Mouse (Mus musculus): ENCODE measurements at regions not wholly inside any gene's neighbourhood (a gene's known extent, or its start where the extent isn't known, plus 50 kb on each side); places are given as distances from the start of the nearest gene placed in this dataset.
A peak's percentile ranks its signal among the peaks of the same experiment; 100 is the strongest.

DNA sequence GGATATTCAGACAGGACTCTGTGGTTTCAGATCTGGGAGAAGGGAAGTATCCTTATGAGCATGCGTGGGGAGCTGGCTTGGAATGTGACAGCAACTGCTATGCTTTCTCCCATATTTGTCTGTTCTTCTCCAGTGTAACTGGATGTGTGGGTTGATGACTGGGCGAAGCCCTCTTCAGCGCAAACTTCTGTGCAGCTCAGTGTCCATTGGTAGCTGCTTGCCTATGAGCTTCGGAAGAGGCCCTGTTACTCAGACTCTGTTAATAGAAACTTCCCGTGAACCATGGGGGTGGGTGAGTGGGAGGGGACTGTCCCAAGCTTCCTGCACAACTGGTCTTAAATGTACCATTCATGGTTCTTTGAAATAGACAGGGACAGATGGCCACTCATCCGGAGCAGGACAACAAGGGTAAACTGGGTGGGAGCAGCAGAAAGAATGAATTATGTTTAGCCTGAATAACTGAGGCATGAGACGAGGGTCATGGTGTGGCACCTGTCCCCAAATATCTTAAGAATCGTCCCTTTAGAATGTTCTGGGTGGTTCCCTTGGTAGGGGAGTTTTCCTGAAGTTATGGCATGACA lies 141.1 kb upstream of the Plxnc1 start:
- no peak for DNase-seq (ENCODE audit: low read depth, low spot score)

DNA sequence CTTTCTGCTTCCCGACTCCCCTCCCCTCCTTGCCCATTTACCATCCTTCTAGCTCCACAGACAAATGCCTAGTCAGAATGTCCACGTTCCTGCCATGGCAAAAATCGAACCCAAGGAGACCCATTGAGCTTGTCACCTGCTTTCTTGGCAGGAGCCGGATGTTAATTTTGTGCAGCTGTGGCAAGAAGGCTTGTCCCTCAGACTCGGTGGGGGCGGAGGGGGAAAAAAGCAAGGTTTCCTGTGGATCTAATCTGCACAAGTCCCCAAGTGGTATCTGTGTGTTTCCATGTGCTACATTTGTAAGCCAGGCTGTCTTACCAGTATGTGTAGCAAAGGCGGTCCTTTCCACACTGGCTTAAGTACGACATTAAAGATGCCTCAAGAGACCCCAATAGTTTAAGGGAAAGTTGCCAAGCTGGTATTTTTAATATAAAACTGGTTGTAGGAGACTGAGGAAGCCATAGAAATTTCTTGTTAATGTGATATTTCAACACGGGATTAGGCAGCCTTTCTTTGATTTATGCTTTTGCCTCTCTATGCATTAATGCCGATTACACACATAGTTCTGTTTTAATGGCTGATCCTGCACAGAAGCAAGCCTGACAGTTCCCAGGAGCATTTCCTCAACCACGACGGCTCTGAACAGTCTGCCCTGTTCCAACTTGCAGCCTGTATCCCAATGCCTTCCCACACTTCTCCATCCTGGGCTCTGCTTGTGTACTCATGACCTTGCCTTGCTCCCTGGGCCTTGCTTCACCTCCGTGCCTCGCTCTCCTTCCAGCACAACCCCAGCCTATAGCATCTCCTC lies 138.9 kb upstream of the Plxnc1 start:
- DNase-seq (ENCODE audit: low read depth, low spot score) = no peak

DNA sequence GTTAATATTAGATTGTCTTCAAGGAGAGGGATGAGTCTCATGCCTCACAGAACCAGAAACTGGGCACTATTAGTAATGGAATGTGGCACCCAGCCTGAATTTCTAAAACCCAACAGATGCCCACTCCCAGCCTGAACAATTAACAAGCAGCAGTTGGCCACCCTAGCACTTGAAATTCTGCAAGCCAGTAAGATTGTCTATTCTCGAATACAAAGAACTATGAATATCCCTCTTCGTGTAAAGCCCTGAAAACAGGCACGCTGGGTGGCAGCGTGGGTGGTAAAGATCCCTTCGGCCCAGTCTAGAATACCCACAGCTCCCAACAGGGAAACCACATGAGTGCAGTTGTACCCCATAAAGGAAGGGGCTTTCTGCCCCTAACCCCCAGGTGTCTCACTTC lies 138.0 kb upstream of the Plxnc1 start:
- no peak for DNase-seq (ENCODE audit: low read depth, low spot score)

DNA sequence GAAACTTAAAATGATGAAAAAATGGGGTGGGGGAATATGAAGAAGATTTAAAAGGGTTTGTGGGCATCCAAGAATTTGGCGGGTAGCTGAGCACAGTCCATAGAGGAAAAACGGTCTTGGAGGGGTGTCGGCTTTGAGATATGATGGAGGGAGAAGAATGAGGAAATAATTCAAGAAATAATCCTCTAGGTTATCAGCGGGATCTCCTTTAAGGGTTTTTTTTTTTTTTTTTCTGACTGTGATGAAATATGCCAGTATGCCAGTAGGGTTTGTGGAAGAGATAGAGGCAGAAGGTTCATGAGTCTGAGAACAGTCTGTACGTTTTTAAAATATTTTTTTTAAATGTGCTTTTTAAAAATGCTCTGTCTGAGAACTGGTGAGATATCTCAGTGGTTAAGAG lies 135.3 kb upstream of the Plxnc1 start:
- no peak for DNase-seq (ENCODE audit: low read depth, low spot score)

DNA sequence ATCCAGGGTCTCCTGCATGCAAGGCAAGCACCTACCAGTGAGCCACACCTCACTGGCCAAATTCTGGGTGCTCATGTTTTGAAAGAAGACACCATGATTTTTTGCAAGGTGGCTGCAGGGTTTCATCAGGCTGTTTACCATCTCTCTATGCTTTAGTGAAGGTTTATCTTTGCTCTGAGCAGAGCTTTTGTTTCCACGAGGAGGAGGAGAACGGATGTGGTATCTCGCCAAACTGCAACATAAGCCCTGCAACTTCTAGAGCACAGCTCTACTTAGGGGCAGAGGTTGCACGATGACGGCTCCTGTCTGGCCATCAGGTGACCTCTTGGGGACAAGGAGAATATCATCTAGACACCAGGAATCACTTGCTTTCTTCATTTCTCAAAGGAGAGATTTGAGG lies 131.8 kb upstream of the Plxnc1 start:
- DNase-seq (ENCODE audit: low read depth, low spot score) = no peak

DNA sequence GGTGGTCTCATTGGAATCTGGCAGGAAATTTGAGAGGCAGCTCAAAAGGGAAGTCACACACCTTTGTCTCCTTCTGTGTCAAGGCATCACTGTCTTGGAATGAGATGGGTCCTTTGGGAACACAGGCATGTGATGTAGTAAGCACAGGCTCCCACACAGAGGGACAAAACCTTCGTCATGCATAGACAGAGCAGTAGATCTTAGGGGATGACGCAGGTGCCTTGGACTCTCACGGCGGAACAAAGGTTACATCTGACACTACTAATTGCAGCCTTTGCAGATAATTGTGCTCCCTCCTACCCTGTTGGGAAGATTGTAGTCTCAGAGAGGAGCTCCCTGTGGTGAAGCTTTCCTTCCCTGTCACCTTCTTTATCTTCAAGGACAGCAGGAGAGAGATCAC lies 131.3 kb upstream of the Plxnc1 start:
- no peak for DNase-seq (ENCODE audit: low read depth, low spot score)

DNA sequence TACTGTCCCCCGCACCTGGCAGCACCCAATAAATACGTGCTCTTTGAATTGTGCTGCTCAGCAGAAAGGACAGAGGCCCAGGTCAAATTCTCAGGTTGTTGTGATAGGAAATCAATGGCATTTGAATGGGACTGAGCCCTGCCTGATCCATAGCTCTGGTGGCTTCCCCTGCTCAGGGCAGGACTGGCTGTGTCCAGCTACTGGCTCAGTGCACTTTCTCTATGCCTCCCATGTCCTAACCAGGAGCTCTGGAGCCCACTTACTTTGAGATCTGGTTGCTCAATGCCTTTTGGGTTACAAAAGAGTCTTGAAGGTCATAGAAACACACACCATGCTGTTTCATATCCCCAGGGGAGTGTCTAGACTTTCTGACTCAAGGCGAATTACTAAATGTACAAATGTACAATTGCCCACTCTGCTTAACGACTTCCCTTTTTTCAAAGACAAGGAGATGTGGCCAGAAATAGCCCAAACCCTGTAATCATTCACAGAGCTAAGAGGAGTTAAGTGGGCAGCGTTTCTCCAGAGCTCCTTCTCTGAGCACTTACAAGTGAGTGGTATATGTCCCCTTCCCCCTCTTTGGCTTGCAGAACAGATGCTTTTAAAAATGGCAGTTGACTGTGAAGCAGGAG lies 130.4 kb upstream of the Plxnc1 start:
- peak; percentile 23 for DNase-seq (ENCODE audit: low read depth, low spot score)

DNA sequence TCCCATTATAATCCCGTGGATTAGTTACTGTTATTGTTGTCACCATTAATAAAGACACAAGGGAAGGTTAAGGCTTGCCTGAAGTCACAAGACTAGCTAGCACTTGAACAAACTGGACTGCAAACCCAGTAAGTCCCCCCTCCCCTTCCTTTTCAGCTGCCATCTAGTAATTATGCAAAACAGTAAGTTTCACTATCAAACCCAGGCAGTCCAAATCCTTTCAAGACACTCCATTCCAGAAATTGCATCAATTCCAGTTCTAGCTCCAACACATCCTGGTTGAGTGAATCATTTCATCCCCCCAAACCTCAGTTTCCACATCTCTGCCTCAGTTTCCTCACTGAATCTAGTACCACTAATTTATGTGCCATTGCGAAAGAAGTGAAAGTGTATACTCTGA lies 129.7 kb upstream of the Plxnc1 start:
- DNase-seq (ENCODE audit: low read depth, low spot score) = peak; percentile 23

DNA sequence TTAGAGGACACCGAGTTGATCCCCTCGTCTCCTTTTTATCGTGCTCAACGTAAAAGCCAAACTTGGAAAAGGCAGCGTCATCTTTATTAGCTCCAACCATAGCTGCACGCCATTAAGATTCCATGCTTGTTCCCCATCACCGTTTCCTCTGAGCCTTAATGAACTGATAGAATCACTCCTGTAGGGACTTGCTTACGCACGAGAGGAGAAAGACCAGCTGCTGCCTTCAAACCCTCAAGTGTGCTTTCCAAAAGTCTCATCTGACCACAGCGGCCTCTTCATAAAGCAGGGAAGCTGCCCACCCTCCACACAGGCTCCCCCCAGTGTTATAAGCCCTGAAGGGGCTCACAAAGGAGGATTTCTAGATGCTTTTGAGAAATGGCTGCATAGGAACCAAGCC lies 123.3 kb upstream of the Plxnc1 start:
- no peak for DNase-seq (ENCODE audit: low read depth, low spot score)

DNA sequence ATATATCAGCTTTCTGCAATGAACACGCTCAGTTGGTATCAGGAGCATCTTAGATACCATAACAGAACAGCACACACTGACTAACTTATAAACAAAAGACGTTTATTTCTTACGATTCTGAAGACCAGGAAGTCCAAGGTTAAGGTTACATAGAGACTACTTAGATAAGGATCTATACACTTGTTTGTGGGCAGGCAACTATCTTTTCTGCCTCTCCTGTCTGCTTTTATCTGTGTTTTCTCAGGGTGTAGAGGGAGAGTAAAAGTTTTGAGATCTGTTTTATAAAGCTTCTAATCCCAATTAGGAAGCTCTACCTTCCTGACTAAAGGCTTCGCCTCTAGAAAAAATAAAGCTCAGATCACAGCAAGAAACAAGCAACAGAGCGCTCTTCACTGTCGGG lies 122.1 kb upstream of the Plxnc1 start:
- no peak for DNase-seq (ENCODE audit: low read depth, low spot score)

DNA sequence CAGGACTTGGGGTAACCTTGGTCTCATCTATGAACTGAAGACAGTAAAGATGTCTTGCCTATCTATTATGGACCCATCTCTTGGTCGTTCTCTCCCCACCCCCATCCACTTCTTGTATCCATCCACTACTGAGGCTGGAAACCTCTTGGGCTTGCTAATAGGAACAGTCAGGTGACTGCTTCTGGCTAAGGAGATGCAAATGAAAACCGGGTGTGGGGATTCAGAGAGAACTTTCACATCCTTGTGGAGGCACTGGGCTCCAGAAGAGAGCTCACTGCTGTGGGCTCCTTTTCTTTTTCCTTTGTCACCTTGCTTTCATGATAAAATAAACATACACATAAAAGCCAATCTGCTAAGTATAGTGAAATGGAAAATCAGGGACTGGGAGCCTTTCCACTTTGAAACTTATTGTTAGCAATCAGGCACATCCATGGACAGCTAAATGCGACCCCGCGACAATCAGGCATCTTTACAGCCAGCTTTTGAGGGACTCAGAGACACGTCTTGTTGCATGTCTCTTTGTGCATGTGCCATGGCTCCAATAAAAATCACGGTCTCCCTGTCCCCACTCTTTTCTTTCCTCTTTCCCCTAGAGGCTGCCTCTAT lies 115.0 kb upstream of the Plxnc1 start:
- DNase-seq (ENCODE audit: low read depth, low spot score) = no peak

DNA sequence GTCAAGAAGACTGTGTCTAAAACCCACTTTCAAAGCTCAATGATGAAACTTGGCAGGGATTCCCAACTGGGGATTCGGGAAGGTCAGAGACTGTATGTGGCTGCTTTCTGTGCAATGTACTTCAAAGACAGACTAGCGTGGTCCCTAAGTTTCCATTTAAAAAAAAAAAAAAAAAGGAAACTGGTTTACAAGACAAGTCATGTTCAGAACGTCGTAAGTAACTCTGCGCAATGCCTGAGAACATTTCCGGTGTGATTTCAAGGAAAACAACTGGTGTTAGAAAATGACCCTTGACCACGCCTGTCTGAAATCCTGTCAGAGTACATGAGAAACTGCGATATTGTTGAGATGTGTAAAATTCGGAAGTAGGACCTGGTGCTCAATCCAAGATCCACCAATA lies 114.4 kb upstream of the Plxnc1 start:
- no peak for DNase-seq (ENCODE audit: low read depth, low spot score)

DNA sequence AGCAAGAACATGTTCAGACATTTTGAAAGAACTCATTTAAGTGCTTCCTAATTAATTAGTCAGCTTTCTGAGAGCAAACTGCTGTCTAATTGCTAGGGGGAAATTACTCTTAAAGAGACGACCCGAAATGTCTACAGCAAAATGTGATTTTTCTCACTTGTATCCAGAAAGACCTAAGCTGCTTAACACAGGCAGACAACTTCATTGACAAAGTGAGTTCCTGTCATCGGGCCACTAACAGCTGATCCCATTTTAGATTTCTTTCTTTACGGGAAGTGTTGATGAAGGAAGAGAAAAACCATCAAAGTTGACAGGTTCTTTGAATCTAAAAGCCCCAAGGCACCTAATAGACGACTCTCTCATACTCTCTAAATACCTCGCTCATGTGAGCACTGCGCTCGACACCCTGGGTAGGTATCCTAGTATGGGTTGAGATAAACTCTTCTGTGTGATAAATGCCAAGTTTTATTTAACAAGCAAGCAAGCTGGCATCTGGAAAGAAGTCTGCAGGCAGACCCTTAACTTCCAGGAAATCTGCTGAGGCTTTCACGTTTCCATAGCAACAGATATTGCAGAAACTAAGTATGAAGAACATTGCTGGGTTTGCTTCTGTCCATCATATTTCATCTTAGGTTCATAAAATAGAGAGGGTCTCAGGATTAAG lies 112.5 kb upstream of the Plxnc1 start:
- no peak for DNase-seq (ENCODE audit: low read depth, low spot score)

DNA sequence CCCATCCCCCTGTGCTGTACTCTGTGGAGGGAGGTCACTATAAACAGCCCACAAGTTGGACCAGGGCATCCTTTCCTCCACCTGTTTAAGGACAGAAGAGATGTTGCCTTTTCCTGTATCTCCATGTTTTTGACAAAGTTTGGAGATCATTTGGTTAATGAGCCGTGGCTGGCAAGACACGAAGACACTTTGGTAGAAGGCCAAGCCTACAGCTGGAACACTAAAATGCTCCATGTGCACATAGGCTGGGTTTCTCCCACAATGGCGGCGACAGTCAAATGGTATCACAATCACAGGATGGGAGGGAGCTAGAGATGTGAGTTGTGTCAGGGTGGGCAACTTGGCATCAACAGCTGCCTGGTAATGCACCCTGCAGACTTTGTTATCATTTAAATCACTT lies 111.9 kb upstream of the Plxnc1 start:
- no peak for DNase-seq (ENCODE audit: low read depth, low spot score)

DNA sequence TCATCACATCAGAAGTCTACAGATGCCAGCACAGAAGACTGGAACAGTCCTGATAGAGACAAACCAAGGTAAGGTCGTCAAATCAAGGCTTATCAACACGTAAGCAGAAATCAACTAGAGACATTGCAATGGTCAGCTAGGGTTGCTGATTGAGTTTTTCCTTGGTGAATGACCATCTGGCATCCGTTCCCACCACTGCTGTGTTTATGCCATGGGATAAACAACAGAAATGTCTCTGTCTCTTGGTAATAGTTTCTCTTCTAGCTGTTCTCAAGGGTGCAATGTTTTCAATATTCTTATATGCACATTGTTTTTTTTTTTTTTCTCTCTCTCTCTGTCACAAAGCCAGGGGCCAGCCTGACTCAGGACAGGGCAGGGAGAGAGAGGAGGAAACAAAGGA lies 110.2 kb upstream of the Plxnc1 start:
- DNase-seq (ENCODE audit: low read depth, low spot score) = no peak

DNA sequence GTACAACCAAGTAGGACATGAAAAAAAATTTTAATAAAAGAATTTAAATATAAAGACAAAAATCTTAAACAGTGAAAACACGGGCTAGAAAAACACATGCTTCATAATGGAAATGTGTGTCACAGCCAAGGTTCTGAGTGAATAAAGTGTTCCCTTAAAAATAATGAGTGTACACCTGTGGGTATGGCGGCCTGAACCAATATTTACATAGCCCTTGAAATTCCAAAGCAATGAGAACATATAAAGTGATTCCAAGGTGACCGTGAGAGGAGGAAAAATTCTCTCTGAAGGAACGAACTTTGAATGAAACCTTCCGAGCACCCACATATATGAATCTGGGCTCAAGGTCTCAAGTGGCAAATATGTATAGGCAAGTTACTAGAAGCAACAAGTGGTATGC lies 104.2 kb upstream of the Plxnc1 start:
- DNase-seq (ENCODE audit: low read depth, low spot score) = no peak

DNA sequence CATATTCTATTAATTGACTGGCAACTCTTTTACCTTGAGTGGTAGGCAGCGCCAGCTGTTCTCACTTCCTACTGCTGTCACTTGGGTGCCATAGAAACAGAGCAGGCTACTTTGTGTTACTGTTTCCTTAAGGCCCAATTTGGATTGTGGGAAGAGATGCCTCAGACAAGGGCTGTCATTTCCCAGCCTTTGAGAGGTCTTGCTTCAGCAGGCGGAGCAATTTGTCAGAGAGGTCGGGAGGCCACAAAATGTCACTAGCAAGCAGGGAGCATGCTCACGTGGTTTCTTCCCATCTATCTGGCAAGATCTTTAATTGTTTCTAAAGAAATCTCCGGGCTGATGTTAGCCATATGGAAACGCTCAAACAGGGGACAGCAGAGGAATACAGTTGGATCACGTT lies 99.3 kb upstream of the Plxnc1 start:
- no peak for DNase-seq (ENCODE audit: low read depth, low spot score)

DNA sequence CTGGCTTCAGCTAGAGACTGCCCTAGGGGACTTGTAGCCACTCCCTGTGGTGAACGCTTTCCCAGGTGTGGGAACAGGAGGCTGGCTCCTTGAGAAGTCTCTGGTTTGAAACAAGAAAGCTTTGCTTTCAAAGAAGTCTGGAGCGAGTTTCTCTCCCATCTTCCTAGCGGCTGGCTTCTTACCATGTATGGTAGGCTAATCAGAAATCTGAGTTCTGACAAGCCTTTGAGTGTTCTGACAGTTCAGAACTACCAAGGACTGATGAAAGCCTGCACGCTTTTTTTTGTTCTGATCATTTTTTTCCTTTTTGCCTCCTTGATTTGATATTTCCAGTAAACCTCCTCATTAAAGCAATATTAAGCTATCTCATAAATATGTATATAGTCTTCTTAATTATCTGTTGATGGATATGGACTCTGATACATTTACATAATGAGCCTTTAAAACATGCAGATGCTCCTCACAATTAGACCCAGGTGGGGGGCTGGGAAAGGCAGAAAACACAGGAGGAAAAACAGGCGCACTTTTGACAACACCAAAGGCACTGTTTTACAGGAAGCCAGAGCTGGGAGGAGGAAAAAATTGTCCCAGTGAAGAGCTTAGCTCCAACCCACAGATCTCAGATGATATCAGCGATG lies 95.7 kb upstream of the Plxnc1 start:
- DNase-seq (ENCODE audit: low read depth, low spot score) = no peak

DNA sequence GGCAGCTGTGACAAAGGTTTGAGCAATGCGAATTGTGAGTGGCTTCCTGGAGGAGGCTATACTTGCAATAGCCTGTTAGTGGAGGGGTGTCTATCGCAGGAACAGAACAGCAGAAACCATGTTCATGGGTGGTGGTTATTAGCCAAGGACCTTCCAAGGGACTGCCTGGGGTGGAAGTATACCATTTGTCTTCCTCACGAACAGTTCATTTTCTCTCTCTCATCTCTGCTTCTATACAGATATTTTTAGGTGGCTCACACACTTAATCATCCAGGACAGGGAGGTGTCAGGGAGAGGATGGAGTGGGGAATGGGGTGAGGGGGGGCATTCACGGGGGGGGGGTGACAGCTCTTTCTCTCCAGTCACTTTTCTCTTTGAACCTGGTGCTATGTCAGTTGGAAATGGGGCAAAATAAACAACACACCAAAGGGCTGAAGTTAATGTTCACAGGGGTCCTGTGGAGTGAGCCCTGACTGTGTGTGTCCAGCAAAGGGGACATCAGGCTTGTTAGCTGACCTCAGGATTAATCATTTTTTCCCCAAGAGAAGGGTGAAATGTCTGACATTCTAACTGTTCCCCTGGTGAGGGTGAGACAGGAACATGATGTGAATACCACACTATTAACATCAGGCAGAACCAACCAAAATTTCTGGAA lies 91.5 kb upstream of the Plxnc1 start:
- DNase-seq (ENCODE audit: low read depth, low spot score) = no peak

DNA sequence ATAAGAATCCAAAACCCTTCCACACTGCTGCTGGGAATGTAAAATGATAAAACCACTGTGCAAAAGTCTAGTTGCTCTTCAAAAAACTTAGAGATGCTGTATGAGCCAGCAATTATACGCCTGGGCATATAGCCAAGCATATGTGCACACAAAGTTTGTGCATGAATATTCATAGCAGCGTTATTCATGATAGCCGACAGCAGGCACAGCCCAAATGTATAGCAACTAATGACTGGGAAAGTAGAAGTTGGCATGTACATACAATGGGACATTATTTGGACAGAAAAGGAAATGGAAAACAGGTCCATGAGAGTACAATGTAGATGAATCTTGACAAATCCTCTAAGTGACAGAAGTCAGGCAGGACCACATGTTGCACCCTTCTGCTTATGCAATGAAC lies 90.7 kb upstream of the Plxnc1 start:
- no peak for DNase-seq (ENCODE audit: low read depth, low spot score)

DNA sequence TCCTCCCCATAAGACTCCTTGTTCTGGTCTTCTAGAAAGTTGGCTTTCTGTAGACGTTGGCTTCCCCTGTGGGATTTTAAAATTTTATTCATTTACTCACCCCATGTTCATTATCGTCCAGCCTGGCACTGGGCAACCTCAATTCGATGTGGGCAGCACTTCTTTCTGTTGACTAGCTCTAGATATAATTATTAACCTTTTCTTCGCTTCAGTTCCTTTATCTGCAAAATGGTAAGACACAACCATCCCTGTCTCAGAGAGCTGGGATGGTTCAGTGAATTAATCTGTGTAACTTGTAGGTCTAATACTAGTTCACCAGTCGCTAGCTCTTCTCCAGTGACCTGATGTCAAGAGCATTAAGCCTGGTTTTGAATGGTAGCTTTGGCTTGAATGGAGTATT lies 89.9 kb upstream of the Plxnc1 start:
- no peak for DNase-seq (ENCODE audit: low read depth, low spot score)

Data from A20 (cell line).